ENCODE assay signal across 8 mouse cellular contexts in genomic region chr15:93750953-93751352, GRCm38 (mm10).
A peak's percentile ranks its signal among the peaks of the same experiment; 100 is the strongest.
DNase-seq lines count a peak whose midpoint lies in the region; ATAC-seq lines count a peak whose summit lies in the region.

No protein-coding gene starts in this region.

- H3K9me3 ChIP-seq in liver, embryonic 12.5 days (replicated peaks) = no peaks in the 10 kb centered on the region

- peak; percentile 52 to 57 for DNase-seq in cerebellum, postnatal 10 days
- no peak for DNase-seq in cerebellum, adult 9-11 months
- peak; percentile 59 for DNase-seq in adrenal gland, adult 2 months
- DNase-seq in gastrocnemius, postnatal 25 days = peak; percentile 38
- DNase-seq in kidney, postnatal 10 days = peak; percentile 59
- DNase-seq in retina, postnatal 1 day = peak; percentile 42
- DNase-seq in cerebellum, adult 11 months = no peak

- H3K9ac ChIP-seq in liver, embryonic 12.5 days = no peak overlapping the region

- 4% methylated on average over 8 of the region's 8 CpGs for WGBS in liver, embryonic 12.5 days (ENCODE audit: insufficient replicate concordance)

- H3K36me3 ChIP-seq in liver, embryonic 12.5 days = no peaks in the 10 kb centered on the region

- H3K4me2 ChIP-seq in liver, embryonic 12.5 days = 0 out of 2 replicates have a peak overlapping the region, but pooled peaks have one; percentile 8

- H3K27ac ChIP-seq in liver, embryonic 12.5 days = no peak overlapping the region

- H3K4me3 ChIP-seq in liver, embryonic 12.5 days = no peak overlapping the region

- ATAC-seq in liver, embryonic 12.5 days = peak; percentile 77

- H3K4me1 ChIP-seq in liver, embryonic 12.5 days = peaks cover 4% of the 10 kb centered on the region; the same call in 1 of the 2 replicates

- H3K27me3 ChIP-seq in liver, embryonic 12.5 days (replicated peaks) = no peaks in the 10 kb centered on the region

Comparison
In these comparisons a context has a peak if more than half of its experiments do, and no peak if none do; other contexts are left out.
1. DNase-seq: peak in cerebellum, postnatal 10 days (2 of 2), adrenal gland, adult 2 months (single experiment), gastrocnemius, postnatal 25 days (single experiment), kidney, postnatal 10 days (single experiment) and retina, postnatal 1 day (single experiment); none in cerebellum, adult 9-11 months (single experiment) and cerebellum, adult 11 months (single experiment).